Mouse (Mus musculus) c-Kit-positive CD71-positive TER-119-negative erythroid progenitor cells, embryonic 14.5 days (primary cell): ENCODE measurements at regions not wholly inside any gene's neighbourhood (a gene's known extent, or its start where the extent isn't known, plus 50 kb on each side); places are given as distances from the start of the nearest gene placed in this dataset.
"Not testable (repeated sequence)": the region's sequence is repeated elsewhere in the genome, so short reads cannot be mapped to it uniquely, and the experiment has no call there.

Experiments used
- DNase-seq: peaks from one replicate; pipeline ENCODE4 v3.0.0-alpha.2; 2013; ENCODE audit warnings: low read depth

DNA sequence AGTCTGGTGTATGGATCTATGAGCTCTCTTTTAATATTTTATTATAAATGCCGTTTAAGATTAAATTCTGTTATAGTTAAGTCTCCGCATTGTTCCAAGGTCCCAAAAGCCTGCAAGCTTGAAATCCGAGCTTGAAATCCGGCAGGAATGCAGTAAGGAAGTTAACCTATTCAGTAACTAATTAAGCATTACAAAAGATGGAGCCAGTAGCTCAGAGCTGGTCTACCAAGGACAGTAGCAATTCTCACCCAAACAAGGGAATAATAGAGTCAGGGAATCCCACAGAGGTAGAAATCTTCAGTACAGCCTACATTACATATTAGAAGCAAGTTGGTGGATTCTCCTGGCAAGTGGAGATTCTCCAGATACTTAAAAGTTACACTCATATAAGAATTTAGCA is 325.0 kb downstream of the Phf3 start:
- not testable (repeated sequence) for DNase-seq

DNA sequence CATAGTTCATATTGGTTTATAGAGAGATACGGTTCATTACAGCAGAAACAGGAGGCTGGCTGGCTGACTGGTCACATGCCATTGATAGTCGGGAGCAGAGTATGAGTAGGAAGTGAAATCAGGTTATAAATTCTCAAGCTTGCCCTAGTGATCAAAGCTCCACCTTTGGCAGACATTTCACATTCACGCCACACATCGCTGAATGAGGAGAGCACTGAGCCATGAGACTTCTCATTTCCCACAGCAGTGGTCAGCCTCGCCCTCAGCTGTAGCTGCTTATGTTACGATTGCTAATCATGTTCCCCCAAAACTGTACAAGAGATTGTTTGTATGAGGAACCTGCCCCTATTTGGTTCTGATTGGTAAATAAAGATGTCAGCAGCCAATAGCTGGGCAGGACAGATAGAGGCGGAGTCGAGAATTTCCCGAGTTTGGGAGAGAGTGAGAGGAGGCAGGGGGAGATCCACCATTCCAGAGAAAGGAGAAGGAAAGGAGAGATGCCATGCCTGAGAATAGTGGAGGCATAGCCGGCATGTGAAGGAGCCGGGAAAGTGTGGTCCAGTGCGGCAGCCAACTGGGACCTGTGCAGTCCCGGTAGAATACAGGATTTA is 333.5 kb downstream of the Phf3 start:
- no peak for DNase-seq

DNA sequence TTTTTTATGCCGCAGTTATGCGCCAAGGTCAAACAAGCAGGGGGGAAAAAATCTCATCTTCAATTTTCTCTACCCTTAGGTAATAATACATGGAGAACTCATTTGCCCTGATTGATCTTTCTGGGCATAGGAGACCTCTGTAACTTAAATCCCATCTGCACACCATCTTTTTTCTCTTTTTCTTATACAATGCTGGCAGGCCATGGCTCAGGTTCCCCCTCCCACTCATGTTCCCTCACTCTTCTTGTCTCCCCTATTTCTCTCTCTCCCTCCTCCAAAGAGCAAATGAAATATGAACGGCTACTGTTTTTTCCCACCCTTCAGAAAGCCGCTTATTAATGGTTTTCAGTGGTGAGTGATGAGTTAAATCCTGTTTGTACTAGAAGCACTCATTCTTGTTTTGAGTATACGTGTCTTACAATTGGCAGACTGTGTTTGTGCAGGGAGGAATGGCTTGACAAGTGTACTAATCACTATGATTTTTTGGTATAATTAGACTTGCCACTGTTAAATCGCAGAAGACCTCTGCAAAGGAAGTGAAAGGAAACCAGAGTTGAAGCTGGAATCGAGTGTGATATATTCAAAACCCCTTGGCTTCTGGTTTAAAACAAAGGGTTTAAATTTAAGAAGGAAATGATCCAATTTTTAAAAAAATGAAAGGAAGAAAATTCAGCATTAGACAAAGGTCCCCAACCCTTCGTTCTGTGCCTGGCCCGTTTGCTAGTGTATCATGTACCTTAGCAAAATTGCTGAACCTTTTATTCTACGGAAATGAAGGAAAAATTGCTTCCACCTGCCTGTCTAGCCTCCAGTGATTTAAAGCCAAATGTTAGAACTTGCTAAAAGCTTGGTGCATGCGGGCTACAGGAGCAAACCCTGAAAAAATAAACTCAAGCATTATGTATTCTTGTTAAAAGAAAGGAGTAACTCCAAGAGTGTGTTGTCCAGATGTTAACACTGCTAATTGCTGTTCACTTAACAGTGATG is 336.4 kb downstream of the Phf3 start:
- no peak for DNase-seq

DNA sequence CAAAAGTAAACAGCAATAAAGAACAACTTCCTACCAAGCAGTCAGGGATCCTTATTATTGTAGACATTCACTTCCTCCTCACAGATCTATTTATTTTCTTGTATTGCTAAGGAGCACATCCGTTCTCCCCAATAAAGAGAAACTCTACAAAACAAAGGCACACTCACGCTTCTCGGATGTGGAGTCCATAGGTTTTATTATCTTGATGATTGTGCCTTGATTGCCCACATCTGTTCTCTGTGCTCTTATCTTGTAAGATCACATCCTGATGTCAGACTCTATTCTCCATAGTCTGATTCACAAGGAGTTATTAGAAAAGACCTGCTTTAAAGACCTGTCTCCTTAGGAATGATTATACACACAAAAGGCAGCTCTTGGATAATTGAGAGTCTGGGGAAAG is 356.4 kb downstream of the Phf3 start:
- no peak for DNase-seq

DNA sequence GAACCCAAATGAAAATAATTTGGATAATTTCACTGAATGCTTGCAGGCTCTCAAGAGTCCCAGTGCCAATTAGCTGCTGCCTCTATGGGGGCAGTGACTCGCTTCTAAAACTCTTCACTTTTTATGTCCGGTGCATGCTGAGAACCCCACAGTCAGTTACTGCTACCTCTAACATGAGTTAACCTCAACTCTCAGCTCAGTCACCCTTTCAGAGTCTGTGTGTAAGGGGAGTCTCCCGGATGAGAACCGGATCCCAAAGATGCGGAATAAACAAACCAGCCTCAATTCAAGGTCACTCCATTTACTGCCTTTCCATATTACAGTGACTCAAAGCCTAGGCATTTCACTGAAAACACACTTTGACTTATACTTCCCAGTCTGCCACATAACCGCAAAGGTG is 357.9 kb downstream of the Phf3 start:
- DNase-seq: no peak

DNA sequence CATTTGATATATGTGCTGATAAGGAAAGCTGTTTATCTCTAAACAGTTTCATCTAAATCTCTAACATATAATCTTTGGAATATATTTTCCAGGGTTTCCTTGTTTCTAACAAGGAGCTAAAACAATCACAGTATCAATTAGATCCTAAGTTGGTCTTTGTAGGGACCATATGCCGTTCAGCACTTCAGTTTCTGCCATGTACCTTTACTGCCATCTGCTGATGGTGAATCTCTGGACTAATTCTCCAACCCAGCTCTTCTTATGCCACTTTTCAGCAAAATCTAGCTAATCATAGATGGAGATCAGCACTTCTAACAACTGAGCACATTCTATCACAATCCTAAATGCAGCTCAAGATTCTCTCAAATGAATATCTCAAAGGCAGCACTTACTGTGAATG is 370.5 kb downstream of the Phf3 start:
- no peak for DNase-seq

DNA sequence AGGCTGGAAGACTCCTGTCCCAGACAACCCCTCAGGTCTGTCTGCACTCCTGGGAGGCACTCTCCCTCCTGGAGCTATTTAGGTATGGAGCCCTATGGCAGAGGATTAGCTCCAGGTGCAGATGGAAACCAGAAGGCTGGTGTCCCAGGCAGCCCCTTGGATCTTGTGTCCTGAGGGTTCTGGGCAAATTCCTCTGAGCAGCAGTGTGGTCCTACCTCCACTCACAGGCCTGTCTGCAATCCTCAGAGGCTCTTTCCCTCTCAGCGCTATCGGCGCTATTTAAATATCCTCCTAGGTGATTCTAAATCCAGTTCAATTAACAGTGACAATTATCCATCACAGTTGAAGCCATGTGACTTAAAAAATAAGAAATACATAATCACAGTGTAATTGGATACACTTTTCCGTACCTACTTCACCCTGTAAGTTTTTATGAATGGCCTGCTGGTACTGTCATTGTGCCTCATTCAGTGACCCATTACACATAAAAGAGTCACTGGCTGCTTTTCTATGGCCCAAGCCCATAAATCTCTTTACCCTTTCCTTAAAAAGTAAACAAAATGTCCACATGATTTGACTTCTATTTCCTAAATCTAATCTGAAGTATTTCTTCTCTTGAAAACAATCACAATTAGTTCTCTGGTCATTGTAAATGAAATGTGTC is 413.3 kb downstream of the Phf3 start:
- no peak for DNase-seq

DNA sequence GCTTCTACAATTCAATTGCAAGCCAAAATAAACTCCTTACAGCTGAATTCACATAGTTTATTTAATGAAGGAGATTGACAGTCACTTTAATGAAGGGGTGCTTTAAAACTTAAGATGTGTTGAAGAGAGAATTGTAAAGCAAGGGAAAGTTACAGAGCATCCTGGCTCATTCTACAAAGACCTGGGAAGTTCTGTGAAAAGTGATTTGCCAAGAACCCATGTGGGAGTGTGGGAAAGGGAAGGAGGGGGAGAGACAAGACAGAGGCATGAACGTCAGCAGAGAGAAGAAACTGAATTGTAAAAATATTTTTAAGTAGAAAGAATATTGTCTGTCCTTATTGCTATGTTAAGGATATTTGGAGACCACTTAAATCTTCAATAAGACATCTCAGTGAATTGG is 435.8 kb downstream of the Phf3 start:
- DNase-seq: no peak

DNA sequence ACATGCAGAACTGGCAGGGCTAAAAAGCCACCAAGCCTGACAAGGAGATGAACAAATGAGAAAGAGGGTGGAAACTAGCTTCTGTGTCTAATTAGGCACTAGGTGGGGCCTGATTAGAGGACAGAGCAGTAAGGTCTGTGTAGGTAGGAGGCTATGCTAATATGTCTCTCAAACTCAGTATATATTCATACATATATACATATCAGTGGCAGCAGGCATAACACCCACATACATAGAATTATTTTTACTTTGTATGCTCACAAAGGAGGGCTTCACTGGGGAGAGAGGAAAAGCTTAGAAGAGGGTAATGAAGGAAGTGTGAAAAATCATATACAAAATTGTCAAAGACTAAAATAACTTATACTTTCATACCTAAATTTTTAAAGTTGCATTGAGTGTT is 457.1 kb downstream of the Phf3 start:
- DNase-seq: no peak

DNA sequence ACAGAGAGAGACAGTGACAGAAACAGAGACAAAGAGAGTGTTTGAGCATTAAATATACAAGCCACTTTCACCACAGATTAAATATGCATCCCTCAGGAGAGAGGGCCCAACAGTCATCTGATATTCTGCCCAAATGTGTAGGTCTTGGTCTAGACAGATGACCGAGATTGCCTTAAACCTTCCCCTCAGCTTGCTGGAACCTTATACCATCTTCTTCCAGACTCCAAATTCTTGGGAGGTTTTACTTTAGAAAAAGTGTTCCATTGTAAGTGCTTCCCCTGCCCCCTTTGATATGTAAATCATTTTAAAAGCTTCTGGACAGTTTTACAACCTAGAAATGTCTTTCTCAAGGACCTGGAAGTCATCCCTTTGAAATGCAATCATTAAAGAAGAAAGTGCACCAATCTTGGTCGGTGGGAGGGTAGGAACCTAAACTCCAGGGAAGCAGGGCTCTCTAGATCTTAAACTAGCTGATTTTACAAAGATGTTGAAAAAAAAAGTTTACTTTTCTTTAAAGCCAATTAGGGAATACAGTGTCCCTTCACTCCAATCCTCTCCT is 458.8 kb downstream of the Phf3 start:
- no peak for DNase-seq
